Mouse (Mus musculus): ENCODE results near the gene Dhx32. TPM values are rescaled to one million over a fixed set of nuclear protein-coding genes. Genes with fewer than 3 reads are reported as not detected.

Dhx32 gene
- polyA plus RNA-seq, 1 experiment from 2014 or later = 22.0 TPM

- TF ChIP-seq EP300 (IDR thresholded peaks at IDR 0.05) (no peak), CTCF (IDR thresholded peaks at IDR 0.05) (no peak)
- H3K9me3 ChIP-seq (ENCODE audit: low read length) = no peaks in the 10 kb centered on the region
- no peaks in the 10 kb centered on the region for H3K36me3 ChIP-seq (ENCODE audit: insufficient read depth, low read length)
- DNase-seq (ENCODE audit: low spot score) (no peak), ATAC-seq (no peak)
- H3K4me1 ChIP-seq (ENCODE audit: insufficient read depth, low read depth, low read length) = no peaks in the 10 kb centered on the region
- H3K9ac ChIP-seq (replicated peaks; ENCODE audit: low read depth) = no peak overlapping the region
- 60% methylated on average over 5 of the region's 5 CpGs for whole genome bisulfite sequencing
- no peak overlapping the region for H3K4me2 ChIP-seq (replicated peaks; ENCODE audit: low read depth, low read length)
- no peak overlapping the region for H3K4me3 ChIP-seq (ENCODE audit: low read depth, low read length)
- H3K27ac ChIP-seq (ENCODE audit: low read length) = no peak overlapping the region
- H3K27me3 ChIP-seq (replicated peaks; ENCODE audit: insufficient read depth, low read length) = no peaks in the 10 kb centered on the region
Observed at GRCm38 (mm10) chr7:133757961-133758455, 24.5 kb downstream of the Dhx32 start.

DNA sequence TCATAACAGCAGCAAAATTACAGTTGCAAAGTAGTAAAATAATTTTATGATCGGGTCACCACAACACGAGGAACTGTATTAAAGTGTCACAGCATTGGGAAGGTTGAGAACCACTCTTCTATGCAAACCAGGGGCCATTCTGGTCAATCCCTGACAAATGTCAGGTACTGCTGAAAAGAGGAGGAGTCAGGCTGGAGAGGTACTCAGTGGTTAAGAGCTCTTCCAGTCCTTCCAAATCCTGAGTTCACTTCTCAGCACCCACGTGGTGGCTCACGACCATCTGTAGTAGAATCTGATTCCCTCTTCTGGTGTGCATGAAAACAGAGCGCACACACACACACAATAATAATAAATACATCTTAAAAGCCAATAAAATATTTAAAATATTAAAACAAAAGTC lies 31.4 kb downstream of the Dhx32 start:
- ATAC-seq (peak; percentile 84), DNase-seq (ENCODE audit: low spot score) (peak; percentile 72)
- no peak overlapping the region for H3K4me3 ChIP-seq (ENCODE audit: low read depth, low read length)
- no peaks in the 10 kb centered on the region for H3K36me3 ChIP-seq (ENCODE audit: insufficient read depth, low read length)
- TF ChIP-seq CTCF (IDR thresholded peaks at IDR 0.05) (no peak), EP300 (IDR thresholded peaks at IDR 0.05) (no peak)
- WGBS = 55% methylated on average over 5 of the region's 5 CpGs
- H3K9ac ChIP-seq (replicated peaks; ENCODE audit: low read depth) = no peak overlapping the region
- H3K27me3 ChIP-seq (replicated peaks; ENCODE audit: insufficient read depth, low read length) = no peaks in the 10 kb centered on the region
- 0 out of 2 replicates have a peak, but pooled peaks cover 3% of the 10 kb centered on the region for H3K4me1 ChIP-seq (ENCODE audit: insufficient read depth, low read depth, low read length)
- H3K27ac ChIP-seq (ENCODE audit: low read length) = no peak overlapping the region
- H3K9me3 ChIP-seq (ENCODE audit: low read length) = no peaks in the 10 kb centered on the region
- no peak overlapping the region for H3K4me2 ChIP-seq (replicated peaks; ENCODE audit: low read depth, low read length)

GRCm38 (mm10) chr7:133750666-133751065 lies 31.9 kb downstream of the Dhx32 start:
- H3K27ac ChIP-seq (ENCODE audit: low read length) = peak overlapping the region; percentile 27; the same call in 1 of the 2 replicates
- H3K27me3 ChIP-seq (replicated peaks; ENCODE audit: insufficient read depth, low read length) = no peaks in the 10 kb centered on the region
- H3K4me1 ChIP-seq (ENCODE audit: insufficient read depth, low read depth, low read length) = 0 out of 2 replicates have a peak, but pooled peaks cover 3% of the 10 kb centered on the region
- DNase-seq (ENCODE audit: low spot score) (peak; percentile 11), ATAC-seq (peak; percentile 48; the same call in 1 of the 2 replicates)
- H3K4me3 ChIP-seq (ENCODE audit: low read depth, low read length) = no peak overlapping the region
- H3K9ac ChIP-seq (replicated peaks; ENCODE audit: low read depth) = no peak overlapping the region
- H3K36me3 ChIP-seq (ENCODE audit: insufficient read depth, low read length) = no peaks in the 10 kb centered on the region
- H3K4me2 ChIP-seq (replicated peaks; ENCODE audit: low read depth, low read length) = no peak overlapping the region
- 45% methylated on average over 5 of the region's 5 CpGs for WGBS
- TF ChIP-seq CTCF (IDR thresholded peaks at IDR 0.05) = no peak
- TF ChIP-seq EP300 (IDR thresholded peaks at IDR 0.05) = no peak
- no peaks in the 10 kb centered on the region for H3K9me3 ChIP-seq (ENCODE audit: low read length)

GRCm38 (mm10) chr7:133748753-133749152 lies 33.8 kb downstream of the Dhx32 start:
- H3K36me3 ChIP-seq (ENCODE audit: insufficient read depth, low read length) = no peaks in the 10 kb centered on the region
- ATAC-seq (no peak), DNase-seq (ENCODE audit: low spot score) (no peak)
- H3K4me3 ChIP-seq (ENCODE audit: low read depth, low read length) = no peak overlapping the region
- WGBS = 78% methylated on average over 14 of the region's 14 CpGs
- no peaks in the 10 kb centered on the region for H3K9me3 ChIP-seq (ENCODE audit: low read length)
- H3K4me1 ChIP-seq (ENCODE audit: insufficient read depth, low read depth, low read length) = 0 out of 2 replicates have a peak, but pooled peaks cover 3% of the 10 kb centered on the region
- H3K27ac ChIP-seq (ENCODE audit: low read length) = no peak overlapping the region
- no peak for TF ChIP-seq CTCF (IDR thresholded peaks at IDR 0.05)
- TF ChIP-seq EP300 (IDR thresholded peaks at IDR 0.05) = no peak
- no peak overlapping the region for H3K9ac ChIP-seq (replicated peaks; ENCODE audit: low read depth)
- H3K4me2 ChIP-seq (replicated peaks; ENCODE audit: low read depth, low read length) = no peak overlapping the region
- no peaks in the 10 kb centered on the region for H3K27me3 ChIP-seq (replicated peaks; ENCODE audit: insufficient read depth, low read length)

DNA sequence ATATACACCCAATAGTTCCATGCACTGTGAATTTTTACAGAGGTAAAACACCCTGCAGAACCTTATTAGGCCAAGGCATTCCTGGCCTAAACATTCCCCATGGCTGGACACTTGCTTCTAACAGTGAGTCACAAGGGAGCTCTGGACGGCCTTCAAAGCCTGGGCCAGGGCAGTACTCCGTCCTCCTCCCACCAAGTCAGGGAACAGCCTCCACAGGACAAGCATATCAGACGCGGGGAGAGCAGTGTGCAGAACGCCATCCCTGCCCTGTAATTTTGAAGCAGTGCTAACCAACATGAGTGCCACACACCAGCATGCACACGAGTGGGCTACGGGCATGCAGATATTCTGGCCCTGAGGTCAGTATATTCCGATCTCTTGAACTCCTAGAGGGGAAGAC lies 35.2 kb downstream of the Dhx32 start:
- 86% methylated on average over 8 of the region's 8 CpGs for WGBS
- DNase-seq (ENCODE audit: low spot score) (no peak), ATAC-seq (no peak)
- H3K4me3 ChIP-seq (ENCODE audit: low read depth, low read length) = no peak overlapping the region
- H3K27me3 ChIP-seq (replicated peaks; ENCODE audit: insufficient read depth, low read length) = no peaks in the 10 kb centered on the region
- no peak overlapping the region for H3K4me2 ChIP-seq (replicated peaks; ENCODE audit: low read depth, low read length)
- no peaks in the 10 kb centered on the region for H3K9me3 ChIP-seq (ENCODE audit: low read length)
- no peak overlapping the region for H3K9ac ChIP-seq (replicated peaks; ENCODE audit: low read depth)
- 0 out of 2 replicates have a peak, but pooled peaks cover 3% of the 10 kb centered on the region for H3K4me1 ChIP-seq (ENCODE audit: insufficient read depth, low read depth, low read length)
- no peaks in the 10 kb centered on the region for H3K36me3 ChIP-seq (ENCODE audit: insufficient read depth, low read length)
- no peak overlapping the region for H3K27ac ChIP-seq (ENCODE audit: low read length)
- no peak for TF ChIP-seq CTCF (IDR thresholded peaks at IDR 0.05)
- TF ChIP-seq EP300 (IDR thresholded peaks at IDR 0.05) = no peak

GRCm38 (mm10) chr7:133744701-133745100 lies 37.8 kb downstream of the Dhx32 start:
- no peaks in the 10 kb centered on the region for H3K27me3 ChIP-seq (replicated peaks; ENCODE audit: insufficient read depth, low read length)
- DNase-seq (ENCODE audit: low spot score) (peak; percentile 55), ATAC-seq (peak; percentile 74)
- H3K4me3 ChIP-seq (ENCODE audit: low read depth, low read length) = no peak overlapping the region
- no peak for TF ChIP-seq CTCF (IDR thresholded peaks at IDR 0.05)
- TF ChIP-seq EP300 (IDR thresholded peaks at IDR 0.05) = no peak
- no peak overlapping the region for H3K4me2 ChIP-seq (replicated peaks; ENCODE audit: low read depth, low read length)
- WGBS = 36% methylated on average over 4 of the region's 4 CpGs
- no peak overlapping the region for H3K27ac ChIP-seq (ENCODE audit: low read length)
- H3K9me3 ChIP-seq (ENCODE audit: low read length) = no peaks in the 10 kb centered on the region
- H3K9ac ChIP-seq (replicated peaks; ENCODE audit: low read depth) = no peak overlapping the region
- peaks cover 4% of the 10 kb centered on the region; the same call in 1 of the 2 replicates for H3K36me3 ChIP-seq (ENCODE audit: insufficient read depth, low read length)
- H3K4me1 ChIP-seq (ENCODE audit: insufficient read depth, low read depth, low read length) = no peaks in the 10 kb centered on the region
